Mouse (Mus musculus) spleen, adult 2 months (tissue): ENCODE data around the gene Myo9a. TPM values are rescaled to one million over a fixed set of nuclear protein-coding genes. Genes with fewer than 3 reads are reported as not detected.

Experiments used
- DNase-seq, 2 experiments: peaks; one replicate each; pipeline versions ENCODE4 v3.0.0 to v3.0.0-alpha.2; 2012 to 2021; ENCODE audit warnings: low spot score in 2 of 2, low read depth in 1 of 2
- H3K27ac ChIP-seq: fragments of 200-500 bp; 2 replicates; pipeline ENCODE4 v1.5.1; 2012; ENCODE audit warnings: low read length, inconsistent platforms; ENCODE audit not compliant: insufficient read depth
- H3K27me3 ChIP-seq: fragments of 200-500 bp; 2 replicates; pipeline ENCODE4 v1.6.1; 2012; ENCODE audit warnings: mild to moderate bottlenecking, moderate library complexity, low read length, inconsistent platforms; ENCODE audit not compliant: control insufficient read depth, insufficient read depth
- H3K36me3 ChIP-seq: fragments of 200-500 bp; 2 replicates; pipeline ENCODE4 v1.6.1; 2012; ENCODE audit warnings: mild to moderate bottlenecking, low read length, inconsistent platforms; ENCODE audit not compliant: control insufficient read depth, insufficient read depth
- H3K4me1 ChIP-seq: fragments of 200-500 bp; 2 replicates; pipeline ENCODE4 v1.6.1; 2011; ENCODE audit warnings: inconsistent platforms; ENCODE audit not compliant: control insufficient read depth, insufficient read depth, insufficient read length
- H3K4me3 ChIP-seq: fragments of 200-500 bp; 2 replicates; pipeline ENCODE4 v1.5.1; 2011; ENCODE audit warnings: mild to moderate bottlenecking, inconsistent platforms; ENCODE audit not compliant: insufficient read depth, insufficient read length; ENCODE audit errors: extremely low read depth
- CTCF ChIP-seq: fragments of 200-500 bp; IDR thresholded peaks from 2 replicates; pipeline ENCODE4 v1.5.1; 2011; ENCODE audit warnings: mild to moderate bottlenecking, inconsistent platforms; ENCODE audit not compliant: insufficient read depth, insufficient read length, insufficient replicate concordance; ENCODE audit errors: extremely low read depth
- POLR2A ChIP-seq: fragments of 200-500 bp; IDR thresholded peaks from 2 replicates; pipeline ENCODE4 v1.6.1; 2011; ENCODE audit warnings: low read depth, low read length, inconsistent platforms
- WGBS: fragments of 180-500 bp; shearing (Covaris S2); methylation state at CpG from one replicate; pipeline ENCODE4 v1.1.7; 2018; 5-methylcytosine and 5-hydroxymethylcytosine counted together
- polyA plus RNA-seq: library from polyadenylated mRNA; depleted of rRNA; stranded (reverse); fragments of >200 nt; gene quantifications from 2 replicates; pipeline ENCODE4 v1.2.3, GENCODE M21; 2012

The Myo9a gene
- polyA plus RNA-seq, 1 experiment, result 2.6 TPM

DNA sequence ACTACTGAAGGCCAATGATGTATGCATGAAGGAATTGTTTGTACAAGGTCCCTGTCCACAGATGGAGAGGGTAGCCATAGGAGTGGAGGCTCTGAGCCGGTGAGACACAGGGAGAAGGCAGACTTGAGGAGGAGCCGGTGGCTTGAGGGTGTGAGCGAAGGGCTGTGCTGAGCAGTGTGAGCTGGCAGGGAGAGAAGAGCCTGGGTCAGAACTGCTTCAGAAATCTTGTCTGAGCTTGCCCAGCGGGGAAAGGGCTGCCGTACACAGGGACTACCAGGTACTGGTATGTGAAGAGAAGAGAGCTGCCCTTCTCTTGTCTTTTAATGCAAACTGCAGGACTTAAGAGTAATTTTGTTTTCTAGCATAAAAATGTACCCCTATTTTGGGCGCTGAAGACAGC, 17.6 kb upstream of the Myo9a start:
- H3K27ac ChIP-seq, result peak overlapping the region; percentile 18; the same call in 1 of the 2 replicates
- H3K36me3 ChIP-seq, result no peaks in the 10 kb centered on the region; the same call in 1 of the 2 replicates
- no peak for TF ChIP-seq CTCF
- TF ChIP-seq POLR2A, result no peak
- no peaks in the 10 kb centered on the region for H3K27me3 ChIP-seq
- WGBS, result 90% methylated on average over 6 of the region's 6 CpGs
- DNase-seq, result no peak
- H3K4me3 ChIP-seq, result no peak overlapping the region
- H3K4me1 ChIP-seq, result no peaks in the 10 kb centered on the region

- Histone ChIP-seq H3K4me1 (no peaks in the 10 kb centered on the region), H3K27me3 (no peaks in the 10 kb centered on the region), H3K27ac (no peak overlapping the region), H3K36me3 (no peaks in the 10 kb centered on the region; the same call in 1 of the 2 replicates), H3K4me3 (no peak overlapping the region)
- DNase-seq, result no peak
- 87% methylated on average over 4 of the region's 4 CpGs for WGBS
- TF ChIP-seq CTCF (no peak), POLR2A (no peak)
Observed at GRCm38 (mm10) chr9:59735394-59735793, 15.3 kb upstream of the Myo9a start.

- Histone ChIP-seq H3K4me1 (no peaks in the 10 kb centered on the region), H3K27ac (no peak overlapping the region), H3K27me3 (no peaks in the 10 kb centered on the region), H3K36me3 (no peaks in the 10 kb centered on the region; the same call in 1 of the 2 replicates), H3K4me3 (no peak overlapping the region)
- TF ChIP-seq CTCF (no peak), POLR2A (no peak)
- 78% methylated on average over 2 of the region's 2 CpGs for WGBS
- no peak for DNase-seq
Observed at GRCm38 (mm10) chr9:59740593-59740992, 10.1 kb upstream of the Myo9a start.

DNA sequence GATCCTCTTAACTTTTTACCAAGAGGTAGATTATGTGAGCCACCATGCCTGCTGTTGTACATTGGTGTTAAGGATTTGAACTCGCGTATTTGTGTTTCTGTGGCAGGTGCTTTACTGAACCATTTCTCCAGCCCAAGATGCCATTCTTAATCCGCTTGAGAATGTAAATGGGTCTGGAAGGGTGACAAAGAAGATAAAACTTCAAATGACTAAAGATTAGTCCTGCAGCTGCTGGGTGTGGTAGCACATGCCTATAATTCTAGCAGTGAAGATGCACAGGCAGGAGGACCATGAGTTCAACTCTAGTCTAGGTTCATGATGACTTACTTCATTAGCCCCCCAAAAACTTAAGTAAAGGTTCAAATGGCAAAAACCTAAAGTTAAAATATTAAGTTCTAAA, 6.8 kb upstream of the Myo9a start:
- WGBS, result 90% methylated on average over 3 of the region's 3 CpGs
- Histone ChIP-seq H3K27ac (no peak overlapping the region), H3K36me3 (no peaks in the 10 kb centered on the region), H3K27me3 (no peaks in the 10 kb centered on the region), H3K4me1 (no peaks in the 10 kb centered on the region), H3K4me3 (no peak overlapping the region)
- DNase-seq, result no peak
- TF ChIP-seq POLR2A, result no peak
- no peak for TF ChIP-seq CTCF

- Histone ChIP-seq H3K27ac (no peak overlapping the region), H3K4me3 (no peak overlapping the region), H3K27me3 (no peaks in the 10 kb centered on the region), H3K4me1 (no peaks in the 10 kb centered on the region), H3K36me3 (no peaks in the 10 kb centered on the region)
- no peak for DNase-seq
- 83% methylated on average over 2 of the region's 2 CpGs for WGBS
- TF ChIP-seq CTCF (no peak), POLR2A (no peak)
Observed at GRCm38 (mm10) chr9:59748387-59748786, 2.3 kb upstream of the Myo9a start.

DNA sequence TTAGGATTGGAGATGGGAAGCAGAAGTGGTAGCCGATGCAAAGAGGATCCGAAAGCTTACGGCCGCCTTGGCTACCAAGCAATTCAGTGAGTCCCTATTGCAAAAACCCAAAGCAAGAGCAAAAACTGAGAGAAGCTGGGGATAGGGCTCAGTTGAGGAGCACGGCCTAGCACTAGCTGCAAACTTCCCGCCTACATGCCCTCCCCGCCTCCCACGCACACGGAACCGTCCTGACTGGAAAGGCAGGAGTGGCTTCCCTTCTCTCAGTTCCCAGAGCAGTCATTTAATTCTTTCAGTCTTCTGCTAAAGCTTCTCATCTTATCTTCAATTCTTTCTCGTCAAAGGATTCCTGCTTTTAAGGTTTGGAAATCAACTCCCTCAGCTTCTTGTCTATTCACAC, 1.7 kb upstream of the Myo9a start:
- Histone ChIP-seq H3K4me1 (no peaks in the 10 kb centered on the region), H3K27me3 (no peaks in the 10 kb centered on the region), H3K4me3 (no peak overlapping the region), H3K36me3 (no peaks in the 10 kb centered on the region), H3K27ac (no peak overlapping the region)
- no peak for DNase-seq
- 83% methylated on average over 11 of the region's 11 CpGs for whole genome bisulfite sequencing
- TF ChIP-seq CTCF, result no peak
- no peak for TF ChIP-seq POLR2A

DNA sequence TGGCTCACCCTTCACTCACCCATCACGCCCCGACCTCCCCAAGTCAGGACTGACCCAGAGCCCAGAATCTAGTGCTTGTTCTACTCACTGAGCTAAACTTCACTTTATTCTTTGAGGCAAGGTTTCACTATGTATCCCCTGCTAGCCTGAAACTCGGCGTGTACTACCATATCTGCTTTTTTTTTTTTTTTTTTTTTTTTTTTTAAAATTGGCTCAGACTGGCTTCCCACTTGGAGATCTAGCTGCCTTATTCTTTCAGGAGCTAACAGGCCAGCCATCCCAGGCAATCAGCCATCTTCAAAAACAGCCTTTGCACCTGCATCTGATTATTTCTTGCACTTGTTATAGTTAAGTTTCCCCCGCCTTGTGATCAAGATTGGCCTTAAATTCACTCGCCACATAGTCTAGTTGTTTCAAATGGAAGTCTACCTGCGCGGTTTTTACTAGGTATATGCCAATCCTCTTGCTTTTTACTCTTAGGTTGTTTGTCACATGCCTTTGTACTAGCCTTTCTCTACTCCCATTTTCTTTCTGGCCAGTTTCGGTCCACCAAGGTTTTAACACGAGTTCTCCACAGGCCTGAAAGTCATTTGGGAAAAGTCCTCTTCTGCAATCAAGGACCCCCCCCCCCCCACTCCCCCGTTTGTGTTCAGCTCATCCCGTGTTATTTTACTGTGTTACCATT, 973 bp upstream of the Myo9a start:
- WGBS, result 35% methylated on average over 12 of the region's 12 CpGs
- no peak for DNase-seq
- TF ChIP-seq POLR2A (no peak), CTCF (no peak)
- Histone ChIP-seq H3K4me1 (no peaks in the 10 kb centered on the region), H3K36me3 (no peaks in the 10 kb centered on the region), H3K27ac (no peak overlapping the region), H3K4me3 (peak overlapping the region; percentile 95; the same call in 1 of the 2 replicates), H3K27me3 (no peaks in the 10 kb centered on the region)
